Mouse (Mus musculus) ES-CJ7 (cell line): ENCODE data around the gene Meis3.
A peak's percentile ranks its signal among the peaks of the same experiment; 100 is the strongest.

Source experiments
- DNase-seq: peaks from one replicate; pipeline ENCODE4 v3.0.0; 2011; ENCODE audit warnings: low read depth, low spot score

Gene Meis3

DNA sequence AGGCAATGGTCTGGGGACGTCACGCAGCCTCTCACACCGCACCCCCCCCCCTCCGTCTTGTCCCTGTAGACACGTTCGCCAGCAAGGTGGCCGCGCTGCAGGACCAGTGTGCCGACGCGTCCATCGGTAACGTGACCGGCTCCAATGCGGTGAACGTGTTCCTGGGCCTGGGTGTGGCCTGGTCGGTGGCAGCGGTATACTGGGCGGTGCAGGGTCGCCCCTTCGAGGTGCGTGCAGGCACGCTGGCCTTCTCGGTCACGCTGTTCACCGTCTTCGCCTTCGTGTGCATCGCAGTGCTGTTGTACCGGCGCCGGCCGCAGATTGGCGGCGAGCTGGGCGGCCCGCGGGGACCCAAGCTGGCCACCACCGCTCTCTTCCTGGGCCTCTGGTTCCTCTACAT lies 16.2 kb upstream of the Meis3 start:
- DNase-seq, result no peak

DNA sequence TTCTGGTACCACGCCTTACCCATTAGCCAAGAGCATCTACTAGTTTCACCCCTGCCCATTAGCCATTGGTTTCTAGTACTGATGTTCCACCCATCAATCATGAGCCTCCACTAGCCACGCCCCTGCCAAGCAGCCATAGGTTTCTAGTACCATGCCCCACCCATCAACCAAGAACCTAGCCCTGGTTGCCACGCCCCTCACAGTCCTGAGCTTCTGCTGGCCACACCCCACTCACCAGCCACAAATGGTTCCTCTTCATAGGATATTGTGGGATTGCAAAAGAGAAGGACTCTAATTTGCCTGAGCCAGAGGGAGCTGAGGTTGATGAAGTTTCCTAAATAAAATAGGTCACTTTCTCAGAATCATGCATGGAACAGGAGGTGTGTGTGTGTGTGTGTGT lies 14.2 kb upstream of the Meis3 start:
- DNase-seq, result peak; percentile 84

DNA sequence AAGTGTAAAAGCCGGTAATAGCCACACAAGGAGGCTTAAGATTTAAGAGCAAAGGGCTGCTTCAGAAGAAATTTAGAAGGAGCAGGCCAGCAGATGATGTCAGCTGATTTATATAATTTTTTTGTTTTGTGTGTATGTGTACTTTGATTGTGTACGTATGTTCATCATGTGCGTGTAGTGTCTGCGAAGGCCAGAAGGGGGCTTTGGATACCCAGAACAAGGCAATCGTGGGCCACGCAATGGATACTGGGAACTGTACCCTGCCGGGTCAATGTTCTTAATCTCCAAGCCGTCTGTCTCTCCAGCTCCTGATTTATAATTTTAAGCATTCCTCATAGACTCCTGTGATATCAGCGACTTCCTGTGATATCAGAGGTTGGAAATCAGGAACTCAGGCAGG lies 13.6 kb upstream of the Meis3 start:
- DNase-seq, result no peak

DNA sequence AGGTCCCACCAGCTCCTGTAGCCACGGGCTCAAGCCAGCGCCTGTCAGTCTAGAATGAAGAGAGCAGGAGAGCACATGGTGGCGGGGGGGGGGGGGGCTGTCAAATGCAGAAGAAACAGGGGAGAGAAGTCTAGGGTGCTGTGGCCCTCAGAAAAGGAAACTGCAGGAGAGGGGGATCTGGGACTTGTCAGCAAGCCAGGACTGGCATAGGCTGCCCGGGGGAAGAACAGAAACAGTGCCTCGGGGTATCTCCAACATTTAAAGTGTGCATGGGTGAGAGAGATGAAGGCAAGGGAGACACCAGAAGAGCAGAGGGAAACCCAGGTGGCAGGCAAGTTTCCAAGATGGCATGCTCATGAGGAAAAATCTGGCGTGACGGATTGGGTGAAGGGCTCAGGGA lies 12.9 kb upstream of the Meis3 start:
- DNase-seq, result no peak

DNA sequence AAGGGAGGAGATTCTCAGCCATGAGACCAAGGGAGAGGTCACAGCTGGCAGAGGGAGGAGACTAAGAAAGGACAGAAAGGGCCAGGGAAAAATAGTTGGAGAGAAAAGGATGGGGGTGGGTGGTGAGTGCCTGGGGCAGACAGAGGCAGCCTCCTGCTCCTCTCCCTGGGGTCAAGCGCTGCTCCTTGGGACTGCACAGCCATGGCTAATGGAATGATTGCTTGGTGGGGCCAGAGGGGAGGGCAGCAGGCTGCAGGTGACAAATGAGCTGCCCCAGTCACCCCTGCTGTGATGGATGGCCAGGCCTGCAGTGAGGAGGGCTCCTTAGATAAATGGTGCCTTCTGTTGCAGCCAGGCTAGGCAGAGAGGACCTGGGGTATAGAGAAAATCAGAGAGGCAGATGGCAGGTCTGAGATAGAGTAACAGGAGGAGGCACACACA lies 2.7 kb upstream of the Meis3 start:
- no peak for DNase-seq

DNA sequence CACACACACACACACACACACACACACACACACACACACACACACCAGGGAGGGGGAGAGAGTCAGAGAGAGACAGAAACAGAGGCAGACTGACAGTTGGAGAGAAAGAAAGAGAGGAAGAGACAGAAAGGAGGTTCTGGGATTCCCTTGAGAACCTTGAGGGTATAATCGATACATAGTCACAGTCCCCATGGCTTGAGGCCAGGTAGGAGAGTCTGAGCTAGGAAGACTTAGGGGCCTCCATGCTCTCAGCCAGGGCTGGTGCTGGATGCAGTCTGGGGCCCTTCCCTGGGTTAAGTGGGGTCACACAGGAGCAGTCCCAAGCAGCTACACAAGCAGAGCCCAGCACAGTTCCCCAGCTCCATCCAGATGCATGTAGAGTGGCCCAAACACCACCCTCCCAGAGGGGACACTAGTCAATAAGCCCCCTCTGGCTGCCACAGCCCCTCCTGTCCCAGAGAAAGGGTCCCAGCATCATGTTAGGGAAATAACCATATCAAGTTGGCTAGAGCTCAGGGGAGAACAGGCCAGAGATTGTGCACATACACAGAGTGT lies 2.2 kb upstream of the Meis3 start:
- DNase-seq, result no peak

DNA sequence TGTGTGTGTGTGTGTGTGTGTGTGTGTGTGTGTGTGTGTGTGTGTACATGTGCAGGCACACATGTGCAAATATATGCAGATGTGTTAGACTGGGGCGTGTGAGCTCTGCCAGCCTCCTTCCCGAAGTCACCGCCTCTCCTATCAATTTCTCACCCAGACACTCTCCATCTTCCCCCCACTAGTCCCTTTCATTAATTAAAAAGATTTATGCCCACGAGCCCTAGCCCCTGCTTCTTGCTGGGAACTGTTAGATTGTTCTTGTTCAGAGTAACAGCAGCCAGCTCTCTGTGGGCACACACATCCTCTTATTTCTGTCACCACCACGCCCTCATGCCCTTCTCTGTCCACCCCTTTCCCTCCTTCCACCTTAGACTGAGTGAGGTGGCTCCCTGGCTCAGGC lies 1.7 kb upstream of the Meis3 start:
- DNase-seq, result no peak

DNA sequence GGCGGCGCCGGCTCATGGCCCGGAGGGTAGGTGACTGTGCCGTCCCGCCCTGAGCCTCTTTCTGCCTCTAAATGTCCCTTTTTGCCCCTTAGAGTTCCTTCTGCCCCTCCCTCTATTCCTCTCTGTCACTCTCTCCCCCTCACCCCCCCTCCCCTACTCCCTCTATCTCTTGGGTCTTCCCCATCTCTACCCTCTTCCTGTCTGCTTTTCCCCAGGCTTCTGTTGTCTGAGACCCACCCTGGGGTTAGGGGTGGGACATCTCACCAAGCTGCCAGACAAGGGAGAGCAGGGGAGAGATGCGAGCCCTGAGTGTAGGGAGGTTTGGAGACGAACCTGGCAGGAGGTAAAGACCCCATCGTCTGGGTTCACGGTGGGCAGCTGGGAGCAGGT lies 647 bp downstream of the Meis3 start:
- peak; percentile 15 for DNase-seq

DNA sequence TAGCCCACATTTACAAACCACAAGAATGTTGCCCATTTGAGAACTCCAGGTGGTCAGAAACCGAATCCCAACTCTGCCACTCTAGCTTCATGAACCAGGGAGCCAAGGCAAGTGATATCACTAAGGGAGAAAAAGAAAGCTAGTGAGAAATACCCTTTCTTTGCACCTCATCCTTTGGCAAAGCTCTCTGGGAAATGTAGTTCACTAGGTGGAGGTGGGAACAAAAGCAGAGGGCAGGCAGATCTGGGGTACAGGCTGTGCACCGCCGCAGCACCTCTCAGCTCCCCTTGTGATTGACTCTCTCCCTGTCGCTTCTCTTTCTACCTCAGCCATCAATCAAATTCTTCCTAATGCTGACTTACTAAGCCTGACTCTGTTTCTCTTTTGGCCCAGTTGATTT lies 3.2 kb downstream of the Meis3 start:
- DNase-seq, result no peak

DNA sequence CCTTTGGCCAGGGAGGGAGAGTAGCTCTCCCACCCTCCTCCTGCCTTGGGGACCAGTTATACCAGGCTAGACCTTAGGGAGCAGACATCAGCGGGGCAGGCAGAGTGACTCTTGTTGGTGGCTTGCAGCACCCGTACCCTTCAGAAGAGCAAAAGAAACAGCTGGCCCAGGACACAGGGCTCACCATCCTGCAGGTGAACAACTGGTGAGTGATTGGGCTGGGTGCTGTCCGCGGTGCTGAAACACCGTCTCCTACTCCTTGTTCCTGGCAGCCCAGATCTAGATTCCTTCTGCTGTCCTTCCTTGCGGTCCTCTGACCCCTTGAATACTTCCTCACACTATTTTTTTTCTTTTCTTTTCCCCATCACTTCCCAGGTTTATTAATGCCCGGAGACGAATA lies 8.8 kb downstream of the Meis3 start:
- DNase-seq, result peak; percentile 59

DNA sequence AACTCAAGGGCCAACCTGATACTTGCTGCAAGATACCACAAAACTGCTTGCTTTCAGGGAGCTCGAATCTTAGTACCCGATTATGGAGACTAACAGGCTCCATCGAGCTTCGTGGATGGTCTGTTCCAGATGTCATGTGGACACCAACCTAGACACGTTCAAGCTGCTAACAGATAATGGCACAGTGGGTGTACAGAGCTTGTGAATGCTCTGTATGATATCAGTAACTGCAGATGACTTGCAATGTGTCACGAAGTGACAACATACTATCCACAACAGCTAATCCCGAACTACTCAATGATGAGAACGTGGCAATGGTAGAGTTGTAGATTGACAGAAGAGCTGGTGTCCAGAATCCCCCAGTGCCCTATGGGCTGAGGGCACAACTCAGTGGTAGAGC lies 12.6 kb downstream of the Meis3 start:
- DNase-seq, result no peak

DNA sequence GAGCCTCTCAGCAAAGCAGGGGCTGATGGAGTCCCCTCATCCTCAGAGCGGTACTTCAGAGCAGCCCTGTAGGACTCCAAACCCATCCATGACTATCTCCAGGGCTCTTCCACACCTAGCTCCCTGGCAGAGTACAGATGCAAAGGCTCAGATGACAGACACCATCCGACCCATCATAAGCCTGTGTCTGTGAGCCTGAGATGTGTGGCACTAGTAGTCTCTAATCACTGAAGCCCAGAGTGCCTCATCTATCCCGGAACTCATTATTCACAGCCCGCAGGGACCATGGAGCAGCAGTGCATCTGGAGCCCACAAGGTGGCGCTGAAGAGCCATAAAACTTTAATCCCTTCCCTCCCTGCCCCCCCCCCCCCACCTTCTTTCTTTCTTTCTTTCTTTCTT lies 17.4 kb downstream of the Meis3 start:
- peak; percentile 58 for DNase-seq

DNA sequence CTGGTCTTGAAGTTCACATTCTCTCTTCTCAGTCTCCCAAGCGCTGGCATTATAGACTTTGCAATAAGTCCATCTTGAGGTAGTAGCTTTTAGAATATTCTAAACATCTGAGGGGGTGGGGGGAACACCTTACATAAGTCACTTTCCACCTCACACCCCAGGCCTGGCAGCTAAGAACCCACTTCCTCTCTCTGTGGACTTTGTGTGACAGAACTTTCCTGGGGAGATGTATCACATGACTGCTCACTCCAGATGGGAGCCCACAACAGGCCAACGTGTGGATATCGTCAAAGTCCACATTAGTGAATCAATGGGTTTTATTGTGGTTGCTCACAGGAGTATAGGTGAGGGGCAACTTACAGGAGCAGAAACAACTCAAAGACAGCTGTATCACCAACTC lies 18.8 kb downstream of the Meis3 start:
- DNase-seq, result no peak

DNA sequence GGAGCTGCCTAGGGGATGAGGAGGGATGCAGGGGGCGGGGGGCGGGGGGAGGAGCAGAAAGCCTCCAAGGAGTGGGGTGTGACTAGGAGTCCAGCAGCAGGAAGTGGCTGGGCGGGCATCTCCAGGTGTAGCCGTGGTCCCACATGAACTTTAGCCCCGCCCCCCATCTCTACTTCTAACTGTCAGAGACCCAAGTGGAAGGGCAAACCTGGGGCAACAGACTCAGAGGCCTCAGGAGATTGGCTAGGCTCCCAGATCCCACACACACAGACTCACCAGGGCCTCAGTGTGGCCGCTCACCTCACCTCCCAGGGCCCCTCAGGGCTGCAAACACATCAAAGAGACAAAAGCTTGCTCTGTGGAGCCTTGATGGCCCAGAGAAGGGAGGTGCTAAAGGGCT lies 21.7 kb downstream of the Meis3 start:
- DNase-seq, result no peak

DNA sequence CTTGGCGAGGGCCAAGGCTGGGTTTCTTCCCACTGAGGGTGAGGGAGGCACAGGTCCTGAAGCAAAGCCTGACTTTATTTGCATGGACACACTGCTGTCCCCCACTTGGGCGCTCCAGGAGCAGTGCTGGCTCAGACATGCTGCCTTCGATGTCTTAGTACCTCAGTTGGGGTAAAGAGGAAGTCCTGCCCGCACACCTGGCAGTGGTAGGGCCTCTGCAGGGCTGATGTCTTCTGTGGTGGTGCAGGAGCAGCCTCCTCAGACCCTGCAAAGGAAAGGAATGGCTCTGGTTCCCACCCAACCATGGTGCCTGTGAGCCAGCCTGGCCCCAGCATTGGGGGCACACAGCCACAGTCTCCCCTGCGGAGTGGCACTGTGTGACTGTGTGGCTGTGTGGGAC lies 22.3 kb downstream of the Meis3 start:
- DNase-seq, result no peak

DNA sequence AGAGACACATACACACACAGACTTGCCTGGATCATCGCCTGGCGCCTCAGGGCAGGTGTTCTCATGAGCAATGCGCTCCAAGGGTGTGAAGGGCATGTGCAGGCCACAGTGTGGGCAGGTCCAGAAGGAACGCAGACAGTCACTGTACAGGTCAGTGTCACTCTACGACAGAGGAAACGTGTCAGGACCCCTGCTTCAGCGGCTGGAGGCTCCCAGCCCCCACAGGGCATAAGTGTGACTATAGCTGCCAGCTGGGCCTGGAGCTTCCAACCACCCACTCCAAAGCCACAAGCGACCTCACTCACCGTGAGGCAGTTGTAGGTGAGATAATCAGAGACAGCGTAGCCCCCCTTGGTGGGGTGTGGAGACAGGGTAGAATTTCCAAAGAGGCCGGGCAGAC lies 23.6 kb downstream of the Meis3 start:
- DNase-seq, result no peak

DNA sequence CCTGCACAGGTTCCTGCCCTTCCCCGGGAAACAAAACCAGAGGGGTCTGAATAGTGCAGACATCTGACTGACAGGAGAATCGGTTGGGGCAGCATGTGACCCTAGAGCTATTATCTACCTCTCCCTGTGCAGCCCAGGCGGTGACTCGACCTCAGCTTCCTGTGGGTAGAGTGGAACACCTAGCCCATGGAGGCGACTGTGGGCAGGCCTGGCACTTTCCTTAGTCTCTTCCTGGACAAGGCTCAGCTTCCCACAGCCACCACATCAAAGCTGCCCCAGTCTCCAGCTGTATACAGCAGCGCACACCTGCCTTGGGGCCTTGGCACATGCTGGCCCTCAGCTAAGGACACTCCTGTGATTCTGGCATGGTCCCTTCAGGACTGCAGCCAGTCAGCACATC lies 26.2 kb downstream of the Meis3 start:
- no peak for DNase-seq

DNA sequence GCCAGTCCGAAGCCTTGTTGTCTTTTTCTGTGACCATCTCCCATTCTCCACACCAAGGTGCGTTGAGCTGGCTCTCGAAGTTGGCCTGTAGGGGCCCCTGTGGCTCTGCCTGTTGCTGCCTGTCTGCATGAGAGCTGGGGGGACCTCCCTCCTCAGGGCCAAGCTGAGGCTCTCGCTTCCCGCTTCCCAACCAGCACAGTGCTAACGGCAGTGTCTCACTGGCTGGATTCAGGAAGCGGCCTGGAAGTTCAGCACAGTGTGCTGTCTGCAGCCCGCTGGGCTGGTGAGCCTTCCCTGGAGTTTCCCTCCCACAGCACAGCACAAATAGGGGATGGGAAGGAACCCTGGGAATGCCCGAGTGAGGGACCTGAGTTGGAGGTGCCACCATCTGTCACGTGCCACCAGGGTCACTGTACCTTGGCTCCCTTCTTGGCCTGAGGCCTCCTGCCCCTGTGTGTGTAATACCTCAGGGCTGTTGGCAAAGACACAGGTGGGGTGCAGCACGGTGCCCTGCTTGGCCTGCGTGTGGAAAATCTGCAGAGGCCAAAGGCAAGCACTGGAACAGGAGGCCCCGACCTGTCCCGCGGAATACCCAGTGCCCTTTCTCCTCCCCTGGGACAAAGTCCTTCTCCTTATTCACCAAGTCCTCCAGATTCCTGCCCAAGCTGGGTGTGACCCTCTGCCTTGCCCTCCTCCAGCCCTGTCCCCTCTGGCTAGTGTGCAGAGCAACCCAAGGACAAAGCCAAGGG lies 28.0 kb downstream of the Meis3 start:
- DNase-seq, result no peak

DNA sequence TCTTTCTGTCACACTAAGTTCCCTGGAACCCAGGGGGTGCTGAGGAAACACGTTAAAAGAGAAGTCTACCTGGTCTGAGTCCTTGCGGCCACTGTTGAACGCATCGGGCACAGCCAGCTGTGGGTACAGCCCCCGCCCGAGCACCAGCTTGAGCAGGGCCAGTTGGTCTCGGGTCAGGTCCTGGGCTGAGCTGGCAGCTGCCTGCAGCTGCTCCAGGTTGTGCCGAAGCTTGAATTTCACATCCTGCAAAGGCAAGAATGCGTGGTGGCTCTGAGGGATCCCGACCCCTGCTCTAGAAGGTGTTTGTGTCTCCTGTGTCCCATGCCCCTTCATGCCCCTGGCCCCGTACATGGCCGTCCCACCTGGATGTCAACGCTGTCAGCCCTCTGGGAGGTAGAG lies 28.6 kb downstream of the Meis3 start:
- DNase-seq, result no peak

DNA sequence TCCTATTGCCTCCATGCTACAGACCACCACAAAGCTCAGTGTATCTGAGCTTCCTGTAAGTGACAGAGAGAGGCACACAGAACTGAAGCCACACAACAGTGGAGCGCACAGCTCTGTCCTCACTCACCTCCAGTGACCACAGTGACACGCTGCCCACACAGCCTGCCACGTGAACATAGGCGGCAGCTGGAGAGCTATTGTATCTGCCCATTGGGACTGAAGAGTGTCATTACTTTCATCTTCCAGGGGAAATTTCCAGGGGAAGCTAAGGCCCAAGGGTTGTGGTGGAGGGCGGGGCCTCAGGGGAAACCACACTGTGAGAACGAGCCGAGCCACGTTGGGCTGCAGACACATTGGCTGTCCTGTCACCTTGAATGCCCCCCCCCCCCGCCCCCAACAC lies 29.9 kb downstream of the Meis3 start:
- DNase-seq, result no peak

DNA sequence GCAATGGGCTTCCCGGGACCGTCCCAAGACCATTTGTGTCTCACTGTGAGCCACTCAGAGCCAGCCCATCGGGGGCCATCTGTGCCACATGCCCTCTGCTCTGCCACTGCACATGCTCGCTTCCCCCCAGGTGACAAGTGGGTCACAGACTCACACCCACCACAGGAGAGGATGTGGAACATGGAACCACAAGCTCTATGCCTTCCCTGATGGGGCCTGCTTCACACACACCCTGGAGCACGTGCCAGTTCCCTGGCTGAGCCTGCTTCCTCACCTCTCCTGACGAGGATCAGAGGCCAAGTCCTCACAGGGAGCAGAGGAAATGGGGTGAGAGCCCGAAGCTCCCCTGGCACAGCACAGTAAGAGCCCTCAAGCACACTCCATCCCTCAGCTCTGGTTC lies 32.2 kb downstream of the Meis3 start:
- no peak for DNase-seq

DNA sequence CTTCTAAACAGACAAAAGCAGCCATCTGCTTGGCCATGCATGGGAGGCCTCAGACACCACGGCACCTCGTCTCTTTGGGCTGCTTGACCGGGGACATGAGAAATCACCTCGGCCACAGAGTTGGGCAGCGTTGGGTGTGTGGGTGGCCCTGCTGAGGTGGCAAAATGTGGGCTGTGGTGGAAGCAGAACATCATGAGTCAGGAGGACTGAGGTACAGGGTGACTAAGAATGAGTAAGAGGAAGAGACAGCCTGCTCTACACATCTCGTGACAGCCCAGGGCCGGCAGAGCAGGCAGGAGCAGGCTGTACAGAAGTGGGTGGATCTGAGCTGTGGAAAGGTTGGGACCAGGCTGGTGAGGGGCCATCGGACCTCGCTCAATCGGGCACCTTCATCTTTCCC lies 32.6 kb downstream of the Meis3 start:
- DNase-seq, result no peak

DNA sequence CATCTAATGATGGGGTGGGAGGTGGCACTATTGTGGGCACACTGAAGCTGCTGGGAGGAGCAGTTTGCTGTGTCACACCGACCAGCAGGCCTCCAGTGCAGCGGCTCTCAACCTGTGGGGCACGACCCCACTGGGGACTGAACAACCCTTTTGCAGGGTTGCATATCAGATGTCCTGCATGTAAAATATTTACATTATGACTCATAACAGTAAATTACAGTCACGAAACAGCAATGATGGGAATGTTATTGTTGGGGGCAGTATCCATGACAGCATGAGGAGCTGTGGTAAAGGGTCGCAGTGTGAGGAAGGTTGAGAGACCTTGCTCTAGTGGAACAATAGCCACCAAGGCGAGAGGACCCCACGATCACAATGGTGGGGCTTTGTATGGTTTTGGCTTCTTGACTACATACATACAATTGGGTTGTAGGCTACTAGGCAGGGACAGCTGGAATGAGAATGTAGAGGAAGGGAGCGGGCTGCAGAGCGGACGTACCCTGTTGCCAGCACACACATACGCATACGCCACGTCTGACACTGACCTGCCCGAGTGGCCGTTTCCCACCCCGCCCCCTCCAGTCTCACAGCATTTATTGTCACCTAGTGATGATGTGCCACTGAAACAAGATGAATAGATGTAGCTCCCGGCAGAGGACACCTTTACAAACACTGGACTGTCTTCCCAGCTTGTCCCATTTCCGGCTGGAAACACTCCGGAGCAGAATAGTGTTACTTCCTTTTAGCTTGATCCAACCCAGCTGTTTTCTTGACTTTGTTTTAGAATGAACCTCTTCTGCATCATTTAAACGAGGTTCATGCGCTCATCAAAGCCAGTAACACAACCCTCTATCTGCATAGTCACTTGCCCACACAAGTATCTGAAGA lies 34.1 kb downstream of the Meis3 start:
- no peak for DNase-seq
